Mouse (Mus musculus): Measurements from ENCODE around the gene Eif4g1.

DNA sequence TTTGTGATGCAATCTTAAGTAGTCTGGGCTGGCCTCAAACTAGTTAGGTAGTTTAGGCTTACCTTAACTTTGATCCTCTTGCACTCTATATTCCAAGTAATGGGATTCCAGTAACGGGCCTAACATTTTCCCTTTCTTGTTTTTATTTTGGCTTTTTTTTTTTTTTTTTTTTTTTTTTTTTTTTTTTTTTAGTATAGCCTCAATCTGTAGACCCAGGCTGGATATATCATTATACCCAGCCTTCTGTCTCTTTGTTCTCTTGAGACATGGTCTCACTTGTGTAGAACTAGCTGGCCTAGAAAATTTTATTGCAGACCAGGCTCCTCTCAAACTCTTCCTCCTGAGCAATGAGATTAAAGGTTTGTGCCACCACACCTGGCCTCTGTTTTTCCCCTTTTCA lies 23.5 kb downstream of the Eif4g1 start:
- TF ChIP-seq CTCF (IDR thresholded peaks at IDR 0.05; ENCODE audit: control insufficient read depth, insufficient read depth, low read length) (no peak), POLR2A (IDR thresholded peaks at IDR 0.05; ENCODE audit: borderline replicate concordance, control insufficient read depth, low read depth, low read length) (no peak)
